Mouse (Mus musculus) neural tube, embryonic 14.5 days (tissue): ENCODE measurements around the gene Fkbp14. TPM values are rescaled to one million over a fixed set of nuclear protein-coding genes. Genes with fewer than 3 reads are reported as not detected.

ENCODE experiments used
- ATAC-seq: fragments of 200-750 bp; cut with Nextera tagmentation; 2 replicates; pipeline ENCODE4 v1.8.0; 2017; ENCODE audit warnings: low read depth, mild to moderate bottlenecking, moderate TSS enrichment, moderate library complexity
- H3K27ac ChIP-seq: fragments of 300-500 bp; sonication (generic); 2 replicates; pipeline ENCODE4 v1.5.1; 2014; ENCODE audit warnings: low read depth, mild to moderate bottlenecking, control low read depth, low read length, moderate library complexity, mixed read lengths
- H3K27me3 ChIP-seq: fragments of 300-500 bp; sonication (generic); 2 replicates; pipeline ENCODE4 v1.6.1; 2014; ENCODE audit warnings: low read length; ENCODE audit not compliant: control insufficient read depth, insufficient read depth
- H3K36me3 ChIP-seq: fragments of 300-500 bp; sonication (generic); 2 replicates; pipeline ENCODE4 v1.6.1; 2014; ENCODE audit warnings: low read length, mixed read lengths; ENCODE audit not compliant: control insufficient read depth, insufficient read depth
- H3K4me1 ChIP-seq: fragments of 300-500 bp; sonication (generic); 2 replicates; pipeline ENCODE4 v1.6.1; 2014; ENCODE audit warnings: low read length; ENCODE audit not compliant: control insufficient read depth, insufficient read depth
- H3K4me2 ChIP-seq: fragments of 300-500 bp; sonication (generic); 2 replicates; pipeline ENCODE4 v1.6.1; 2014; ENCODE audit warnings: mild to moderate bottlenecking, low read depth, low read length, control low read depth
- H3K4me3 ChIP-seq: fragments of 300-500 bp; sonication (generic); 2 replicates; pipeline ENCODE4 v1.5.1; 2014; ENCODE audit warnings: low read depth, low read length, control low read depth, mixed read lengths
- H3K9ac ChIP-seq: fragments of 300-500 bp; sonication (generic); replicated peaks from 2 replicates; pipeline ENCODE4 v1.6.1; 2014; ENCODE audit warnings: low read depth, mild to moderate bottlenecking, control low read depth, low read length, mixed read lengths
- H3K9me3 ChIP-seq: fragments of 300-500 bp; sonication (generic); 2 replicates; pipeline ENCODE4 v1.6.1; 2016; ENCODE audit warnings: low read length; ENCODE audit not compliant: control insufficient read depth
- WGBS: fragments of 180-500 bp; shearing (Covaris S2); extraction: QIAGEN DNeasy Blood & Tissue Kit; methylation state at CpG from one replicate; pipeline ENCODE4 v1.1.7; 2014; 5-methylcytosine and 5-hydroxymethylcytosine counted together
- polyA plus RNA-seq: library from polyadenylated mRNA; unstranded; fragments of >200 nt; fragmentation: Nextera tagmentation; extraction: Ambion mirVana; gene quantifications from 2 replicates; pipeline ENCODE4 v1.2.1, GENCODE M21; 2014

The Fkbp14 gene
- polyA plus RNA-seq, 1 experiment from 2014 or later = 9.1 TPM

- 90% methylated on average over 3 of the region's 3 CpGs for WGBS
- ATAC-seq = no peak
These were observed 20.3 kb upstream of the Fkbp14 start for GRCm38 (mm10) chr6:54617363-54617762.

GRCm38 (mm10) chr6:54606241-54606640 lies 9.1 kb upstream of the Fkbp14 start:
- Histone ChIP-seq H3K27ac (no peak overlapping the region), H3K9me3 (no peaks in the 10 kb centered on the region), H3K27me3 (no peaks in the 10 kb centered on the region), H3K4me1 (no peaks in the 10 kb centered on the region), H3K9ac (no peak overlapping the region), H3K36me3 (no peaks in the 10 kb centered on the region), H3K4me2 (no peak overlapping the region), H3K4me3 (no peak overlapping the region)
- WGBS = 45% methylated on average over 4 of the region's 4 CpGs
- ATAC-seq = no peak

More at GRCm38 (mm10) chr6:54617363-54617762, 20.3 kb upstream of the Fkbp14 start:
- Histone ChIP-seq H3K9me3 (no peaks in the 10 kb centered on the region), H3K4me1 (no peaks in the 10 kb centered on the region), H3K36me3 (peaks cover 3% of the 10 kb centered on the region; the same call in 1 of the 2 replicates), H3K27ac (no peak overlapping the region), H3K27me3 (no peaks in the 10 kb centered on the region), H3K9ac (no peak overlapping the region), H3K4me3 (no peak overlapping the region), H3K4me2 (no peak overlapping the region)

GRCm38 (mm10) chr6:54604001-54604715 lies 7.0 kb upstream of the Fkbp14 start:
- Histone ChIP-seq H3K4me1 (no peaks in the 10 kb centered on the region), H3K9me3 (no peaks in the 10 kb centered on the region), H3K4me3 (no peak overlapping the region), H3K27ac (no peak overlapping the region), H3K27me3 (no peaks in the 10 kb centered on the region), H3K36me3 (no peaks in the 10 kb centered on the region), H3K4me2 (no peak overlapping the region), H3K9ac (no peak overlapping the region)
- WGBS = 100% methylated on average over 1 of the region's 1 CpGs
- no peak for ATAC-seq

GRCm38 (mm10) chr6:54602891-54603290 lies 5.8 kb upstream of the Fkbp14 start:
- Histone ChIP-seq H3K27ac (no peak overlapping the region), H3K36me3 (no peaks in the 10 kb centered on the region), H3K4me2 (no peak overlapping the region), H3K4me3 (no peak overlapping the region), H3K4me1 (no peaks in the 10 kb centered on the region), H3K9me3 (no peaks in the 10 kb centered on the region), H3K9ac (no peak overlapping the region), H3K27me3 (no peaks in the 10 kb centered on the region)
- no peak for ATAC-seq
- WGBS = 82% methylated on average over 2 of the region's 2 CpGs

GRCm38 (mm10) chr6:54600681-54601347 lies 3.7 kb upstream of the Fkbp14 start:
- H3K27me3 ChIP-seq = no peaks in the 10 kb centered on the region
- ATAC-seq = no peak
- H3K36me3 ChIP-seq = no peaks in the 10 kb centered on the region
- H3K9me3 ChIP-seq = no peaks in the 10 kb centered on the region
- H3K4me3 ChIP-seq = no peak overlapping the region
- H3K9ac ChIP-seq = no peak overlapping the region
- no peak overlapping the region for H3K4me2 ChIP-seq
- peaks cover 10% of the 10 kb centered on the region for H3K4me1 ChIP-seq
- 79% methylated on average over 5 of the region's 5 CpGs for WGBS
- no peak overlapping the region for H3K27ac ChIP-seq

GRCm38 (mm10) chr6:54597711-54598110 lies 603 bp upstream of the Fkbp14 start:
- peaks cover 2% of the 10 kb centered on the region; the same call in 1 of the 2 replicates for H3K27me3 ChIP-seq
- H3K9me3 ChIP-seq = no peaks in the 10 kb centered on the region
- ATAC-seq = no peak
- H3K27ac ChIP-seq = no peak overlapping the region
- H3K4me2 ChIP-seq = no peak overlapping the region
- H3K4me3 ChIP-seq = no peak overlapping the region
- no peaks in the 10 kb centered on the region for H3K36me3 ChIP-seq
- no peak overlapping the region for H3K9ac ChIP-seq
- 88% methylated on average over 3 of the region's 3 CpGs for WGBS
- H3K4me1 ChIP-seq = peaks cover 13% of the 10 kb centered on the region

- Histone ChIP-seq H3K27me3 (peaks cover 2% of the 10 kb centered on the region; the same call in 1 of the 2 replicates), H3K4me2 (peak overlapping the region; percentile 62), H3K9me3 (no peaks in the 10 kb centered on the region), H3K36me3 (no peaks in the 10 kb centered on the region), H3K9ac (peak overlapping the region; percentile 86), H3K4me3 (peak overlapping the region; percentile 98), H3K4me1 (peaks cover 17% of the 10 kb centered on the region), H3K27ac (peak overlapping the region; percentile 75)
- ATAC-seq = no peak; the same call in 1 of the 2 replicates
- under 1% methylated on average over 48 of the region's 48 CpGs for WGBS
These were observed 1.7 kb downstream of the Fkbp14 start for GRCm38 (mm10) chr6:54595330-54595878.

- Histone ChIP-seq H3K9me3 (no peaks in the 10 kb centered on the region), H3K4me3 (peak within 1 kb of the TSS; percentile 98), H3K36me3 (no peaks in the 10 kb centered on the region), H3K4me2 (peak within 1 kb of the TSS; percentile 62), H3K9ac (peak within 1 kb of the TSS; percentile 86), H3K27ac (peak within 1 kb of the TSS; percentile 75), H3K4me1 (peaks cover 17% of the 10 kb centered on the region), H3K27me3 (peaks cover 2% of the 10 kb centered on the region; the same call in 1 of the 2 replicates)
- peak; percentile 93 for ATAC-seq
- under 1% methylated on average over 37 of the region's 49 CpGs for WGBS
These were observed 2.4 kb downstream of the Fkbp14 start, which contains the start of gene Plekha8 for GRCm38 (mm10) chr6:54594469-54595329. Gene Plekha8 (plus strand): TSS chr6:54595111.
